Mouse (Mus musculus) lung, postnatal 0 days (tissue): ENCODE results near the gene Ckap2. TPM values are rescaled to one million over a fixed set of nuclear protein-coding genes. Genes with fewer than 3 reads are reported as not detected.
"Not testable (repeated sequence)": the region's sequence is repeated elsewhere in the genome, so short reads cannot be mapped to it uniquely, and the experiment has no call there.

Source experiments
- ATAC-seq: fragments of 200-750 bp; cut with Nextera tagmentation; 2 replicates; pipeline ENCODE4 v1.8.0; 2017; ENCODE audit warnings: moderate library complexity
- DNase-seq: peaks from one replicate; pipeline ENCODE4 v3.0.0-alpha.2; 2016; ENCODE audit warnings: low spot score
- H3K27ac ChIP-seq: fragments of 300-500 bp; sonication (generic); 2 replicates; pipeline ENCODE4 v1.5.1; 2014; ENCODE audit warnings: antibody characterized with exemption, mild to moderate bottlenecking, low read length, mixed read lengths
- H3K27me3 ChIP-seq: fragments of 300-500 bp; sonication (generic); replicated peaks from 2 replicates; pipeline ENCODE4 v1.6.1; 2014; ENCODE audit warnings: low read length, mixed read lengths; ENCODE audit not compliant: insufficient read depth
- H3K36me3 ChIP-seq: fragments of 300-500 bp; sonication (generic); 2 replicates; pipeline ENCODE4 v1.6.1; 2014; ENCODE audit warnings: low read length, mixed read lengths; ENCODE audit not compliant: insufficient read depth
- H3K4me1 ChIP-seq: fragments of 300-500 bp; sonication (generic); 2 replicates; pipeline ENCODE4 v1.6.1; 2014; ENCODE audit warnings: antibody characterized with exemption, low read depth, low read length, mixed read lengths; ENCODE audit not compliant: insufficient read depth
- H3K4me2 ChIP-seq: fragments of 300-500 bp; sonication (generic); replicated peaks from 2 replicates; pipeline ENCODE4 v1.6.1; 2014; ENCODE audit warnings: low read depth, mild to moderate bottlenecking, low read length, moderate library complexity, mixed read lengths
- H3K4me3 ChIP-seq: fragments of 300-500 bp; sonication (generic); 2 replicates; pipeline ENCODE4 v1.5.1; 2014; ENCODE audit warnings: low read depth, low read length
- H3K9ac ChIP-seq: fragments of 300-500 bp; sonication (generic); replicated peaks from 2 replicates; pipeline ENCODE4 v1.6.1; 2014; ENCODE audit warnings: low read depth, mild to moderate bottlenecking
- H3K9me3 ChIP-seq: fragments of 300-500 bp; sonication (generic); 2 replicates; pipeline ENCODE4 v1.6.1; 2016; ENCODE audit warnings: low read length, mixed read lengths
- CTCF ChIP-seq: IDR thresholded peaks from 2 replicates; pipeline ENCODE4 v1.5.1; 2016; ENCODE audit warnings: antibody characterized with exemption, mild to moderate bottlenecking
- EP300 ChIP-seq: IDR thresholded peaks from 2 replicates; pipeline ENCODE4 v1.6.1; 2016; ENCODE audit warnings: antibody characterized with exemption, mild to moderate bottlenecking, control low read depth
- whole genome bisulfite sequencing: fragments of 180-500 bp; shearing (Covaris S2); extraction: QIAGEN DNeasy Blood & Tissue Kit; methylation state at CpG from one replicate; pipeline ENCODE4 v1.1.7; 2014; 5-methylcytosine and 5-hydroxymethylcytosine counted together
- polyA plus RNA-seq: library from polyadenylated mRNA; unstranded; fragments of >200 nt; fragmentation: Nextera tagmentation; extraction: Ambion mirVana; gene quantifications from 2 replicates; pipeline ENCODE4 v1.2.1, GENCODE M21; 2015

Gene Ckap2
- polyA plus RNA-seq, 1 experiment from 2014 or later, result 2.8 TPM

- Histone ChIP-seq H3K4me2 (no peak overlapping the region), H3K9ac (no peak overlapping the region), H3K27me3 (no peaks in the 10 kb centered on the region), H3K4me3 (no peak overlapping the region), H3K4me1 (no peaks in the 10 kb centered on the region), H3K36me3 (peaks cover 4% of the 10 kb centered on the region; the same call in 1 of the 2 replicates), H3K27ac (no peak overlapping the region), H3K9me3 (no peaks in the 10 kb centered on the region)
- TF ChIP-seq CTCF (no peak), EP300 (no peak)
- WGBS, result 43% methylated on average over 1 of the region's 1 CpGs
- DNase-seq, result no peak
- ATAC-seq, result no peak
Measured at GRCm38 (mm10) chr8:22143764-22144491, 41.7 kb downstream of the Ckap2 start.

GRCm38 (mm10) chr8:22142592-22142991 is 43.0 kb downstream of the Ckap2 start:
- TF ChIP-seq EP300 (no peak), CTCF (no peak)
- Histone ChIP-seq H3K9ac (no peak overlapping the region), H3K9me3 (no peaks in the 10 kb centered on the region), H3K36me3 (peaks cover 4% of the 10 kb centered on the region; the same call in 1 of the 2 replicates), H3K27ac (no peak overlapping the region), H3K27me3 (no peaks in the 10 kb centered on the region), H3K4me1 (no peaks in the 10 kb centered on the region), H3K4me2 (no peak overlapping the region), H3K4me3 (no peak overlapping the region)
- WGBS, result 81% methylated on average over 4 of the region's 4 CpGs
- DNase-seq (no peak), ATAC-seq (no peak)

GRCm38 (mm10) chr8:22141836-22142385 is 43.7 kb downstream of the Ckap2 start:
- no peak for TF ChIP-seq EP300
- no peak for TF ChIP-seq CTCF
- Histone ChIP-seq H3K27me3 (no peaks in the 10 kb centered on the region), H3K36me3 (peaks cover 4% of the 10 kb centered on the region; the same call in 1 of the 2 replicates), H3K27ac (no peak overlapping the region), H3K9me3 (no peaks in the 10 kb centered on the region), H3K4me2 (no peak overlapping the region), H3K9ac (no peak overlapping the region), H3K4me3 (no peak overlapping the region), H3K4me1 (no peaks in the 10 kb centered on the region)
- ATAC-seq (no peak), DNase-seq (no peak)
- 83% methylated on average over 4 of the region's 4 CpGs for WGBS

- WGBS, result 72% methylated on average over 9 of the region's 9 CpGs
- H3K27me3 ChIP-seq, DNase-seq, H3K4me1 ChIP-seq, H3K9ac ChIP-seq, H3K4me2 ChIP-seq, H3K36me3 ChIP-seq, ATAC-seq, H3K4me3 ChIP-seq, H3K27ac ChIP-seq, H3K9me3 ChIP-seq: not testable (repeated sequence)
Measured at GRCm38 (mm10) chr8:22136462-22136861, 49.2 kb downstream of the Ckap2 start.

GRCm38 (mm10) chr8:22134750-22135135 is 50.9 kb downstream of the Ckap2 start:
- WGBS, result 74% methylated on average over 5 of the region's 5 CpGs
- Histone ChIP-seq H3K27me3 (no peaks in the 10 kb centered on the region), H3K9me3 (no peaks in the 10 kb centered on the region), H3K9ac (no peak overlapping the region), H3K27ac (no peak overlapping the region), H3K4me3 (no peak overlapping the region), H3K36me3 (no peaks in the 10 kb centered on the region), H3K4me1 (no peaks in the 10 kb centered on the region), H3K4me2 (no peak overlapping the region)
- TF ChIP-seq CTCF, result no peak
- ATAC-seq (no peak), DNase-seq (no peak)

- no peak for ATAC-seq
Measured at GRCm38 (mm10) chr8:22134078-22134749, 51.4 kb downstream of the Ckap2 start.

More at GRCm38 (mm10) chr8:22134078-22134749, 51.4 kb downstream of the Ckap2 start:
- H3K27me3 ChIP-seq, result no peaks in the 10 kb centered on the region
- no peak for DNase-seq
- no peak overlapping the region for H3K4me2 ChIP-seq
- H3K4me3 ChIP-seq, result no peak overlapping the region
- no peaks in the 10 kb centered on the region for H3K9me3 ChIP-seq
- H3K4me1 ChIP-seq, result no peaks in the 10 kb centered on the region
- 89% methylated on average over 7 of the region's 7 CpGs for WGBS
- peaks cover under 1% of the 10 kb centered on the region; the same call in 1 of the 2 replicates for H3K36me3 ChIP-seq
- H3K9ac ChIP-seq, result no peak overlapping the region
- no peak overlapping the region for H3K27ac ChIP-seq
- TF ChIP-seq EP300 (no peak), CTCF (no peak)
